ENCODE assay signal across 9 mouse cellular contexts in genomic region chr7:89516551-89517459, GRCm38 (mm10). TPM values are rescaled to one million over a fixed set of nuclear protein-coding genes. Genes with fewer than 3 reads are reported as not detected.
DNase-seq lines count a peak whose midpoint lies in the region; ATAC-seq and TF ChIP-seq lines count a peak whose summit lies in the region.
"Had no signal": no experiment of that assay in that cellular context is flagged by ENCODE, and none has a peak within 500 bp of the region (broad histone marks: within the 10 kb centered on the region; RNA-seq: fewer than 3 reads in every experiment).

No protein-coding gene starts in this region.

- no peak for DNase-seq in heart, postnatal 4 days
- DNase-seq in liver, postnatal 0 days = no peak
- DNase-seq in adrenal gland, adult 18-20 months (ENCODE audit: low spot score in 2 of 2) = no peak
- DNase-seq in spleen, postnatal 10 days (ENCODE audit: low spot score in 2 of 2) = no peak
- no peak for DNase-seq in adrenal gland, postnatal 4 days (ENCODE audit: low spot score in 2 of 2)

- peak; percentile 2; the same call in 1 of the 2 replicates for ATAC-seq in heart, embryonic 12.5 days (ENCODE audit: insufficient number of reproducible peaks, low FRiP score)
- peak; percentile 69 for ATAC-seq in intestine, embryonic 15.5 days
- no peak for ATAC-seq in liver, postnatal 0 days

- H3K36me3 ChIP-seq in heart, embryonic 12.5 days = no peaks in the 10 kb centered on the region
- H3K36me3 ChIP-seq in intestine, embryonic 15.5 days = no peaks in the 10 kb centered on the region
- no peaks in the 10 kb centered on the region for H3K36me3 ChIP-seq in liver, postnatal 0 days (replicated peaks; ENCODE audit: insufficient read depth, low read length)

- TF ChIP-seq POLR2A in cortical plate, adult 2 months (IDR thresholded peaks at IDR 0.05; ENCODE audit: extremely low read depth, insufficient read depth, low read length) = no peak

- peak overlapping the region; percentile 80 for H3K27ac ChIP-seq in heart, embryonic 12.5 days (ENCODE audit: poor library complexity, severe bottlenecking)
- no peak overlapping the region for H3K27ac ChIP-seq in cortical plate, adult 2 months (ENCODE audit: insufficient read depth, low read length)
- H3K27ac ChIP-seq in intestine, embryonic 15.5 days = peak overlapping the region; percentile 89
- H3K27ac ChIP-seq in liver, postnatal 0 days (ENCODE audit: low read depth) = no peak overlapping the region
- H3K27ac ChIP-seq: macrophage had no signal

- H3K4me2 ChIP-seq in heart, embryonic 12.5 days = peak overlapping the region; percentile 88
- H3K4me2 ChIP-seq in intestine, embryonic 15.5 days (replicated peaks) = peak overlapping the region; percentile 90
- peak overlapping the region; percentile 74 for H3K4me2 ChIP-seq in liver, postnatal 0 days (ENCODE audit: low read depth, low read length)

- TF ChIP-seq EP300 in liver, postnatal 0 days (IDR thresholded peaks at IDR 0.05; ENCODE audit: low read depth) = no peak

- TF ChIP-seq CTCF in cortical plate, adult 2 months (IDR thresholded peaks at IDR 0.05; ENCODE audit: extremely low read depth, insufficient read depth, low read length) = no peak
- TF ChIP-seq CTCF in liver, postnatal 0 days (IDR thresholded peaks at IDR 0.05; ENCODE audit: low read depth) = no peak

- peak overlapping the region; percentile 72 for H3K9ac ChIP-seq in heart, embryonic 12.5 days
- H3K9ac ChIP-seq in intestine, embryonic 15.5 days = peak overlapping the region; percentile 84
- H3K9ac ChIP-seq in liver, postnatal 0 days (replicated peaks) = peak overlapping the region; percentile 38; the same call in 1 of the 2 replicates

- H3K9me3 ChIP-seq in heart, embryonic 12.5 days (replicated peaks) = no peaks in the 10 kb centered on the region
- H3K9me3 ChIP-seq in intestine, embryonic 15.5 days = no peaks in the 10 kb centered on the region
- no peaks in the 10 kb centered on the region for H3K9me3 ChIP-seq in liver, postnatal 0 days (ENCODE audit: low read length)

- peaks cover 12% of the 10 kb centered on the region for H3K4me1 ChIP-seq in heart, embryonic 12.5 days (replicated peaks)
- H3K4me1 ChIP-seq in cortical plate, adult 2 months (ENCODE audit: control insufficient read depth, insufficient read depth, low read length) = 0 out of 2 replicates have a peak, but pooled peaks cover 1% of the 10 kb centered on the region
- H3K4me1 ChIP-seq in intestine, embryonic 15.5 days (replicated peaks) = peaks cover 7% of the 10 kb centered on the region
- H3K4me1 ChIP-seq in liver, postnatal 0 days (ENCODE audit: insufficient read depth) = peaks cover 4% of the 10 kb centered on the region; the same call in 1 of the 2 replicates

- H3K27me3 ChIP-seq in heart, embryonic 12.5 days (replicated peaks) = 0 out of 2 replicates have a peak, but pooled peaks cover 5% of the 10 kb centered on the region
- no peaks in the 10 kb centered on the region for H3K27me3 ChIP-seq in intestine, embryonic 15.5 days (replicated peaks)
- peaks cover 37% of the 10 kb centered on the region for H3K27me3 ChIP-seq in liver, postnatal 0 days (ENCODE audit: insufficient read depth, low read length)

- 8% methylated on average over 32 of the region's 32 CpGs for WGBS in heart, embryonic 12.5 days
- WGBS in intestine, embryonic 15.5 days = 7% methylated on average over 32 of the region's 32 CpGs
- whole genome bisulfite sequencing in liver, postnatal 0 days (ENCODE audit: insufficient replicate concordance) = 9% methylated on average over 32 of the region's 32 CpGs

- H3K4me3 ChIP-seq in heart, embryonic 12.5 days = peak overlapping the region; percentile 62
- peak overlapping the region; percentile 42 for H3K4me3 ChIP-seq in cortical plate, adult 2 months (ENCODE audit: insufficient read depth, low read length)
- peak overlapping the region; percentile 76 for H3K4me3 ChIP-seq in intestine, embryonic 15.5 days (replicated peaks)
- peak overlapping the region; percentile 50 for H3K4me3 ChIP-seq in liver, postnatal 0 days (ENCODE audit: low read depth, low read length)

RNA-seq across cellular contexts. Expression of gene Prss23, which starts 10.2 kb away (rescaled TPM):
- 33.5 and 34.9 TPM in 2 replicates for polyA plus RNA-seq in heart, embryonic 12.5 days (2016; fragmentation: Nextera tagmentation; extraction: Ambion mirVana)
- total RNA-seq in heart, postnatal 4 days (2021) = 10 to 100 TPM; 29.5 to 31.1 TPM
- 24.7 and 34.8 TPM in 2 replicates for polyA plus RNA-seq in cortical plate, adult 2 months (2012; rRNA removed)
- polyA plus RNA-seq in intestine, embryonic 15.5 days (2015; fragmentation: Nextera tagmentation; extraction: Ambion mirVana) = 92.3 and 102 TPM in 2 replicates
- 6.9 and 7.5 TPM in 2 replicates for polyA plus RNA-seq in liver, postnatal 0 days (2015; fragmentation: Nextera tagmentation; extraction: Ambion mirVana)
- total RNA-seq in adrenal gland, adult 18-20 months (2021) = 10 to 100 TPM; 17.1 to 31.4 TPM
- 10 to 100 TPM; 26.8 to 36.7 TPM for total RNA-seq in adrenal gland, postnatal 4 days (2021)
- polyA plus RNA-seq: macrophage had no signal

Comparison
In these comparisons a context has a peak if more than half of its experiments do, and no peak if none do; other contexts are left out.
1. H3K27ac ChIP-seq: peak in heart, embryonic 12.5 days (single experiment) and intestine, embryonic 15.5 days (single experiment); none in cortical plate, adult 2 months (single experiment) and liver, postnatal 0 days (single experiment).
2. Peak in every context shown above with its lines, with median percentiles within 50 percentile points of each other: H3K4me2 ChIP-seq, H3K4me3 ChIP-seq and H3K9ac ChIP-seq.